Mouse (Mus musculus): ENCODE measurements at regions not wholly inside any gene's neighbourhood (a gene's known extent, or its start where the extent isn't known, plus 50 kb on each side); places are given as distances from the start of the nearest gene placed in this dataset.

- TF ChIP-seq CTCF (IDR thresholded peaks at IDR 0.05 in 2 of 3, conservative IDR thresholded peaks at IDR 0.05 in 1 of 3; ENCODE audit: control insufficient read depth in 1 of 3, insufficient read depth in 1 of 3, low read depth in 2 of 3, low read length in 3 of 3, poor library complexity in 1 of 3, severe bottlenecking in 1 of 3) (no peak), POLR2A (IDR thresholded peaks at IDR 0.05; ENCODE audit: control insufficient read depth in 1 of 2, insufficient read depth in 1 of 2, low read depth in 1 of 2, low read length in 2 of 2, poor library complexity in 1 of 2) (no peak)
Observed at GRCm38 (mm10) chr5:126559011-126559410, 682.6 kb upstream of the Tmem132c start.
